Mouse (Mus musculus): ENCODE results near the gene Prpf31. TPM values are rescaled to one million over a fixed set of nuclear protein-coding genes. Genes with fewer than 3 reads are reported as not detected.

Gene Prpf31
- total and polyA plus RNA-seq, 3 experiments = 146 to 334 (median 187) TPM

- peak overlapping the region; percentile 73 for H3K9ac ChIP-seq (ENCODE audit: control insufficient read depth, low read depth, low read length, poor library complexity, severe bottlenecking)
- TF ChIP-seq ZNF384 (IDR thresholded peaks at IDR 0.05; ENCODE audit: low read depth, low read length) (no peak), MAFK (IDR thresholded peaks at IDR 0.05; ENCODE audit: borderline replicate concordance, low read depth, low read length) (no peak), TAL1 (IDR thresholded peaks at IDR 0.05; ENCODE audit: low read length) (no peak), GATA1 (IDR thresholded peaks at IDR 0.05; ENCODE audit: low read depth, low read length) (peak; percentile 48), CTCF (IDR thresholded peaks at IDR 0.05 in 2 of 3, conservative IDR thresholded peaks at IDR 0.05 in 1 of 3; ENCODE audit: control insufficient read depth in 1 of 3, insufficient read depth in 1 of 3, low read depth in 2 of 3, low read length in 3 of 3, poor library complexity in 1 of 3, severe bottlenecking in 1 of 3) (no peak), SMC3 (IDR thresholded peaks at IDR 0.05; ENCODE audit: low read depth, low read length) (peak; percentile 5; the same call in 1 of the 2 replicates), ZMIZ1 (IDR thresholded peaks at IDR 0.05; ENCODE audit: low read depth, low read length) (no peak), POLR2AphosphoS2 (IDR thresholded peaks at IDR 0.05; ENCODE audit: low read length) (no peak), USF1 (IDR thresholded peaks at IDR 0.05; ENCODE audit: low read depth, low read length) (no peak), RCOR1 (IDR thresholded peaks at IDR 0.05; ENCODE audit: low read depth, low read length) (no peak), MYC (IDR thresholded peaks at IDR 0.05; ENCODE audit: low read depth, low read length) (0 out of 2 replicates have a peak, but pooled peaks have one; percentile 11), TBP (IDR thresholded peaks at IDR 0.05; ENCODE audit: low read depth, low read length) (no peak), EP300 (IDR thresholded peaks at IDR 0.05; ENCODE audit: low read depth in 1 of 2, low read length in 2 of 2) (peak in 1 of 2 experiments; percentile 53; a peak in 1 of 4 replicates), POLR2AphosphoS5 (IDR thresholded peaks at IDR 0.05; ENCODE audit: borderline replicate concordance, low read depth, low read length) (no peak), SIN3A (IDR thresholded peaks at IDR 0.05; ENCODE audit: low read length) (no peak), NRF1 (IDR thresholded peaks at IDR 0.05; ENCODE audit: insufficient read depth, low read depth, low read length, poor library complexity, severe bottlenecking) (no peak), ETS1 (IDR thresholded peaks at IDR 0.05; ENCODE audit: low read depth, low read length) (peak; percentile 43; the same call in 1 of the 2 replicates)
- H3K4me1 ChIP-seq (ENCODE audit: control insufficient read depth in 1 of 2, insufficient read depth in 2 of 2, low read length in 2 of 2) = peaks cover 4 to 17% of the 10 kb centered on the region in 2 experiments; a peak in 3 of 4 replicates
- peaks cover 0 to 7% of the 10 kb centered on the region in 2 experiments; a peak in 3 of 4 replicates for H3K36me3 ChIP-seq (ENCODE audit: control insufficient read depth in 1 of 2, insufficient read depth in 2 of 2, low read length in 2 of 2)
- H3K9me3 ChIP-seq (replicated peaks; ENCODE audit: insufficient read depth, low read length) = no peaks in the 10 kb centered on the region
- H3K27me3 ChIP-seq (ENCODE audit: control insufficient read depth in 1 of 2, insufficient read depth in 2 of 2, low read length in 2 of 2) = no peaks in the 10 kb centered on the region
- peaks cover 7% of the 10 kb centered on the region; the same call in 1 of the 2 replicates for H3K79me2 ChIP-seq (ENCODE audit: control insufficient read depth, insufficient read depth, low read length, poor library complexity)
- peak; percentile 71 for DNase-seq (ENCODE audit: low read depth, low spot score)
- H3K4me3 ChIP-seq (ENCODE audit: control insufficient read depth in 1 of 2, insufficient read depth in 1 of 2, low read depth in 2 of 2, low read length in 2 of 2) = peak overlapping the region; percentile 73 to 79
- H3K27ac ChIP-seq (ENCODE audit: control insufficient read depth, low read depth, low read length) = peak overlapping the region; percentile 92
Observed at GRCm38 (mm10) chr7:3691919-3692318, 62.1 kb downstream of the Prpf31 start.

Other genes starting within 250 kb of the Prpf31 start
- gene Cacng8, start 239.3 kb upstream of the Prpf31 start, total RNA-seq (2012; rRNA removed) = 4.6 and 5.6 TPM in 2 replicates
- gene Cacng8, start 239.3 kb upstream of the Prpf31 start, polyA plus RNA-seq (2012; ENCODE audit: insufficient read depth in 1 of 2, insufficient read length in 2 of 2, low read depth in 1 of 2, low replicate concordance in 2 of 2, missing spikeins in 1 of 2) = 1 to 10 TPM in 1 of 2 experiments, not detected in 1; 9.2 TPM
- not detected in 2 replicates for gene Cacng6, start 205.8 kb upstream of the Prpf31 start, total RNA-seq (2012; rRNA removed)
- under 1 TPM in 1 of 2 experiments, not detected in 1; 0.08 TPM for gene Cacng6, start 205.8 kb upstream of the Prpf31 start, polyA plus RNA-seq (2012; ENCODE audit: insufficient read depth in 1 of 2, insufficient read length in 2 of 2, low read depth in 1 of 2, low replicate concordance in 2 of 2, missing spikeins in 1 of 2)
- 1.7 and 1.9 TPM in 2 replicates for gene Tarm1, start 127.4 kb upstream of the Prpf31 start, total RNA-seq (2012; rRNA removed)
- gene Tarm1, start 127.4 kb upstream of the Prpf31 start, polyA plus RNA-seq (2012; ENCODE audit: insufficient read depth in 1 of 2, insufficient read length in 2 of 2, low read depth in 1 of 2, low replicate concordance in 2 of 2, missing spikeins in 1 of 2) = 1 to 10 TPM in 1 of 2 experiments, not detected in 1; 1.1 TPM
- gene Oscar, start 13.8 kb upstream of the Prpf31 start, total RNA-seq (2012; rRNA removed) = not detected in 2 replicates
- gene Oscar, start 13.8 kb upstream of the Prpf31 start, polyA plus RNA-seq (2012; ENCODE audit: insufficient read depth in 1 of 2, insufficient read length in 2 of 2, low read depth in 1 of 2, low replicate concordance in 2 of 2, missing spikeins in 1 of 2) = not detected
- 177 and 180 TPM in 2 replicates for gene Ndufa3, start 12.6 kb upstream of the Prpf31 start, total RNA-seq (2012; rRNA removed)
- gene Ndufa3, start 12.6 kb upstream of the Prpf31 start, polyA plus RNA-seq (2012; ENCODE audit: insufficient read depth in 1 of 2, insufficient read length in 2 of 2, low read depth in 1 of 2, low replicate concordance in 2 of 2, missing spikeins in 1 of 2) = 100 to 1,000 TPM in 1 of 2 experiments, not detected in 1; 246 TPM
- 35.2 and 42.4 TPM in 2 replicates for gene Tfpt, start 56 bp upstream of the Prpf31 start, total RNA-seq (2012; rRNA removed)
- gene Tfpt, start 56 bp upstream of the Prpf31 start, polyA plus RNA-seq (2012; ENCODE audit: insufficient read depth in 1 of 2, insufficient read length in 2 of 2, low read depth in 1 of 2, low replicate concordance in 2 of 2, missing spikeins in 1 of 2) = 10 to 100 TPM in 1 of 2 experiments, not detected in 1; 50.0 TPM
- gene Cnot3, start 15.3 kb downstream of the Prpf31 start, total RNA-seq (2012; rRNA removed) = 16.9 and 17.4 TPM in 2 replicates
- gene Cnot3, start 15.3 kb downstream of the Prpf31 start, polyA plus RNA-seq (2012; ENCODE audit: insufficient read depth in 1 of 2, insufficient read length in 2 of 2, low read depth in 1 of 2, low replicate concordance in 2 of 2, missing spikeins in 1 of 2) = 100 to 1,000 TPM in 1 of 2 experiments, 10 to 100 TPM in 1; 86.6 to 118 TPM
- 8.3 and 11.0 TPM in 2 replicates for gene Leng1, start 35.9 kb downstream of the Prpf31 start, total RNA-seq (2012; rRNA removed)
- 10 to 100 TPM in 1 of 2 experiments, not detected in 1; 11.3 TPM for gene Leng1, start 35.9 kb downstream of the Prpf31 start, polyA plus RNA-seq (2012; ENCODE audit: insufficient read depth in 1 of 2, insufficient read length in 2 of 2, low read depth in 1 of 2, low replicate concordance in 2 of 2, missing spikeins in 1 of 2)
- gene Tmc4, start 47.6 kb downstream of the Prpf31 start, total RNA-seq (2012; rRNA removed) = 2.0 and 2.7 TPM in 2 replicates
- 10 to 100 TPM in 1 of 2 experiments, not detected in 1; 16.8 TPM for gene Tmc4, start 47.6 kb downstream of the Prpf31 start, polyA plus RNA-seq (2012; ENCODE audit: insufficient read depth in 1 of 2, insufficient read length in 2 of 2, low read depth in 1 of 2, low replicate concordance in 2 of 2, missing spikeins in 1 of 2)
- gene Tsen34, start 62.9 kb downstream of the Prpf31 start, total RNA-seq (2012; rRNA removed) = 16.0 and 17.1 TPM in 2 replicates
- 10 to 100 TPM in 1 of 2 experiments, not detected in 1; 21.7 TPM for gene Tsen34, start 62.9 kb downstream of the Prpf31 start, polyA plus RNA-seq (2012; ENCODE audit: insufficient read depth in 1 of 2, insufficient read length in 2 of 2, low read depth in 1 of 2, low replicate concordance in 2 of 2, missing spikeins in 1 of 2)
- 31.1 and 33.9 TPM in 2 replicates for gene Mboat7, start 63.5 kb downstream of the Prpf31 start, total RNA-seq (2012; rRNA removed)
- 100 to 1,000 TPM in 1 of 2 experiments, not detected in 1; 113 TPM for gene Mboat7, start 63.5 kb downstream of the Prpf31 start, polyA plus RNA-seq (2012; ENCODE audit: insufficient read depth in 1 of 2, insufficient read length in 2 of 2, low read depth in 1 of 2, low replicate concordance in 2 of 2, missing spikeins in 1 of 2)
- gene Rps9, start 74.0 kb downstream of the Prpf31 start, total RNA-seq (2012; rRNA removed) = 2,912 and 2,921 TPM in 2 replicates
- gene Rps9, start 74.0 kb downstream of the Prpf31 start, polyA plus RNA-seq (2012; ENCODE audit: insufficient read depth in 1 of 2, insufficient read length in 2 of 2, low read depth in 1 of 2, low replicate concordance in 2 of 2, missing spikeins in 1 of 2) = 1,000 to 10,000 TPM in 1 of 2 experiments, not detected in 1; 2,284 TPM
- 0.12 and 0.20 TPM in 2 replicates for gene Pirb, start 90.4 kb downstream of the Prpf31 start, total RNA-seq (2012; rRNA removed)
- gene Pirb, start 90.4 kb downstream of the Prpf31 start, polyA plus RNA-seq (2012; ENCODE audit: insufficient read depth in 1 of 2, insufficient read length in 2 of 2, low read depth in 1 of 2, low replicate concordance in 2 of 2, missing spikeins in 1 of 2) = under 1 TPM in 1 of 2 experiments, not detected in 1; 0.56 TPM
- not detected in 2 replicates for gene Gm15448, start 195.7 kb downstream of the Prpf31 start, total RNA-seq (2012; rRNA removed)
- gene Gm15448, start 195.7 kb downstream of the Prpf31 start, polyA plus RNA-seq (2012; ENCODE audit: insufficient read depth in 1 of 2, insufficient read length in 2 of 2, low read depth in 1 of 2, low replicate concordance in 2 of 2, missing spikeins in 1 of 2) = under 1 TPM in 1 of 2 experiments, not detected in 1; 0.04 TPM
- gene Pira2, start 215.1 kb downstream of the Prpf31 start, total RNA-seq (2012; rRNA removed) = not detected in 2 replicates
- gene Pira2, start 215.1 kb downstream of the Prpf31 start, polyA plus RNA-seq (2012; ENCODE audit: insufficient read depth in 1 of 2, insufficient read length in 2 of 2, low read depth in 1 of 2, low replicate concordance in 2 of 2, missing spikeins in 1 of 2) = under 1 TPM in 1 of 2 experiments, not detected in 1; 0.07 TPM

Measured in MEL (cell line).